Mouse (Mus musculus) frontal cortex, adult (tissue): ENCODE data around the gene Snapc4.
A peak's percentile ranks its signal among the peaks of the same experiment; 100 is the strongest.

Source experiments
- ATAC-seq: cut with Nextera tagmentation; 2 replicates; pipeline ENCODE4 v1.9.2; 2017; ENCODE audit warnings: mild to moderate bottlenecking, moderate library complexity, mixed read lengths; ENCODE audit not compliant: low TSS enrichment

Snapc4 gene

GRCm38 (mm10) chr2:26341510-26341981 lies 38.9 kb downstream of the Snapc4 start:
- peak; percentile 70 for ATAC-seq

GRCm38 (mm10) chr2:26339204-26339551 lies 41.3 kb downstream of the Snapc4 start:
- ATAC-seq: no peak

- ATAC-seq: no peak
Measured at GRCm38 (mm10) chr2:26338302-26339203, 41.9 kb downstream of the Snapc4 start.

- no peak for ATAC-seq
Measured at GRCm38 (mm10) chr2:26330702-26331101, 49.8 kb downstream of the Snapc4 start.

GRCm38 (mm10) chr2:26330056-26330468 lies 50.4 kb downstream of the Snapc4 start:
- no peak for ATAC-seq

GRCm38 (mm10) chr2:26329402-26329801 lies 51.1 kb downstream of the Snapc4 start:
- ATAC-seq: peak; percentile 78

GRCm38 (mm10) chr2:26327852-26328251 lies 52.6 kb downstream of the Snapc4 start:
- no peak for ATAC-seq

- peak; percentile 70 for ATAC-seq
Measured at GRCm38 (mm10) chr2:26325386-26326181, 54.9 kb downstream of the Snapc4 start.

GRCm38 (mm10) chr2:26324917-26325316 lies 55.5 kb downstream of the Snapc4 start:
- ATAC-seq: peak; percentile 60

GRCm38 (mm10) chr2:26323589-26324325 lies 56.7 kb downstream of the Snapc4 start:
- ATAC-seq: no peak

GRCm38 (mm10) chr2:26320245-26321185 lies 59.9 kb downstream of the Snapc4 start:
- no peak for ATAC-seq

- ATAC-seq: no peak
Measured at GRCm38 (mm10) chr2:26319519-26320244, 60.8 kb downstream of the Snapc4 start.

GRCm38 (mm10) chr2:26319109-26319508 lies 61.3 kb downstream of the Snapc4 start:
- no peak for ATAC-seq

- no peak for ATAC-seq
Measured at GRCm38 (mm10) chr2:26317991-26318672, 62.3 kb downstream of the Snapc4 start.

- ATAC-seq: no peak
Measured at GRCm38 (mm10) chr2:26317371-26317770, 63.1 kb downstream of the Snapc4 start.

- no peak for ATAC-seq
Measured at GRCm38 (mm10) chr2:26316576-26317246, 63.7 kb downstream of the Snapc4 start.

GRCm38 (mm10) chr2:26315925-26316311 lies 64.5 kb downstream of the Snapc4 start:
- no peak for ATAC-seq

GRCm38 (mm10) chr2:26315072-26315924 lies 65.2 kb downstream of the Snapc4 start, which contains the start of gene Gpsm1:
Gpsm1 (plus strand) TSS chr2:26315515.
- ATAC-seq: peak; percentile 59
